Mouse (Mus musculus) frontal cortex, postnatal 25 days (tissue): Measurements from ENCODE around the gene Rnf212.
"Not testable (repeated sequence)": the region's sequence is repeated elsewhere in the genome, so short reads cannot be mapped to it uniquely, and the experiment has no call there.

Source experiments
- DNase-seq, 2 experiments: peaks; one replicate each; pipeline ENCODE4 v3.0.0; 2022; ENCODE audit warnings: low spot score in 2 of 2

The Rnf212 gene

GRCm38 (mm10) chr5:108774630-108775306 lies at the start of gene Rnf212:
Rnf212 (minus strand) TSS chr5:108774982.
- no peak for DNase-seq

GRCm38 (mm10) chr5:108823276-108823675 lies 48.5 kb upstream of the Rnf212 start:
- DNase-seq = no peak

GRCm38 (mm10) chr5:108808750-108809149 lies 34.0 kb upstream of the Rnf212 start, which contains the start of gene Vmn2r8:
Vmn2r8 (minus strand) TSS chr5:108808850.
- not testable (repeated sequence) for DNase-seq

GRCm38 (mm10) chr5:108803646-108804045 lies 28.9 kb upstream of the Rnf212 start:
- no peak for DNase-seq

- DNase-seq = not testable (repeated sequence)
Observed at GRCm38 (mm10) chr5:108795263-108795662, 20.5 kb upstream of the Rnf212 start, which contains the start of gene Tmed11. Tmed11 (minus strand) TSS chr5:108795363.

- DNase-seq = peak in 1 of 2 experiments; percentile 3
Observed at GRCm38 (mm10) chr5:108790385-108790784, 15.6 kb upstream of the Rnf212 start.

- no peak for DNase-seq
Observed at GRCm38 (mm10) chr5:108760002-108760401, 14.8 kb downstream of the Rnf212 start.

- peak; percentile 4 to 20 for DNase-seq
Observed at GRCm38 (mm10) chr5:108758396-108758795, 16.4 kb downstream of the Rnf212 start.

GRCm38 (mm10) chr5:108751258-108751657 lies 23.5 kb downstream of the Rnf212 start:
- not testable (repeated sequence) for DNase-seq

- DNase-seq = no peak
Observed at GRCm38 (mm10) chr5:108750328-108751210, 24.2 kb downstream of the Rnf212 start.

- no peak for DNase-seq
Observed at GRCm38 (mm10) chr5:108744629-108745028, 30.2 kb downstream of the Rnf212 start.

- DNase-seq = no peak
Observed at GRCm38 (mm10) chr5:108743856-108744255, 30.9 kb downstream of the Rnf212 start.

GRCm38 (mm10) chr5:108742596-108742995 lies 32.2 kb downstream of the Rnf212 start:
- no peak for DNase-seq

GRCm38 (mm10) chr5:108741844-108742243 lies 32.9 kb downstream of the Rnf212 start:
- no peak for DNase-seq

- DNase-seq = no peak
Observed at GRCm38 (mm10) chr5:108727425-108727824, 47.4 kb downstream of the Rnf212 start.

GRCm38 (mm10) chr5:108726557-108727248 lies 48.1 kb downstream of the Rnf212 start:
- peak; percentile 72 to 73 for DNase-seq

GRCm38 (mm10) chr5:108724006-108724405 lies 50.8 kb downstream of the Rnf212 start:
- DNase-seq = no peak

- DNase-seq = no peak
Observed at GRCm38 (mm10) chr5:108719761-108720160, 55.0 kb downstream of the Rnf212 start.

- no peak for DNase-seq
Observed at GRCm38 (mm10) chr5:108718051-108718450, 56.7 kb downstream of the Rnf212 start.

GRCm38 (mm10) chr5:108715974-108716373 lies 58.8 kb downstream of the Rnf212 start:
- DNase-seq = no peak

- no peak for DNase-seq
Observed at GRCm38 (mm10) chr5:108714149-108714548, 60.6 kb downstream of the Rnf212 start.

- no peak for DNase-seq
Observed at GRCm38 (mm10) chr5:108713691-108714090, 61.1 kb downstream of the Rnf212 start.
